Mouse (Mus musculus) frontal cortex, postnatal 10 days (tissue): ENCODE data around the gene Tlr3.

Source experiments
- DNase-seq, 2 experiments: peaks; one replicate each; pipeline ENCODE4 v3.0.0; 2022; ENCODE audit warnings: low spot score in 2 of 2, mixed read lengths in 1 of 2

Gene Tlr3

GRCm38 (mm10) chr8:45410882-45411281 lies at the start of gene Tlr3:
TSS of gene Tlr3 (minus strand) at chr8:45411080.
- DNase-seq = no peak

- DNase-seq = no peak
Measured at GRCm38 (mm10) chr8:45457874-45458273, 47.0 kb upstream of the Tlr3 start.

- peak; percentile 40 to 53 for DNase-seq
Measured at GRCm38 (mm10) chr8:45454426-45454825, 43.5 kb upstream of the Tlr3 start.

GRCm38 (mm10) chr8:45452115-45452514 lies 41.2 kb upstream of the Tlr3 start:
- no peak for DNase-seq

GRCm38 (mm10) chr8:45448842-45449241 lies 38.0 kb upstream of the Tlr3 start:
- DNase-seq = no peak

- no peak for DNase-seq
Measured at GRCm38 (mm10) chr8:45448257-45448656, 37.4 kb upstream of the Tlr3 start.

GRCm38 (mm10) chr8:45438899-45439535 lies 28.1 kb upstream of the Tlr3 start:
- no peak for DNase-seq

GRCm38 (mm10) chr8:45420151-45420550 lies 9.3 kb upstream of the Tlr3 start:
- DNase-seq = no peak

GRCm38 (mm10) chr8:45414965-45415364 lies 4.1 kb upstream of the Tlr3 start:
- DNase-seq = no peak

GRCm38 (mm10) chr8:45410146-45410880 lies 567 bp downstream of the Tlr3 start:
- peak; percentile 14 to 36 for DNase-seq

GRCm38 (mm10) chr8:45409702-45410101 lies 1.2 kb downstream of the Tlr3 start:
- DNase-seq = no peak

GRCm38 (mm10) chr8:45383250-45383649 lies 27.6 kb downstream of the Tlr3 start:
- no peak for DNase-seq

GRCm38 (mm10) chr8:45381963-45382347 lies 28.9 kb downstream of the Tlr3 start, which contains the start of gene Fam149a:
TSS of gene Fam149a (minus strand) at chr8:45382291.
- DNase-seq = no peak

GRCm38 (mm10) chr8:45381075-45381962 lies 29.6 kb downstream of the Tlr3 start:
- no peak for DNase-seq

GRCm38 (mm10) chr8:45380598-45380997 lies 30.3 kb downstream of the Tlr3 start:
- DNase-seq = no peak

GRCm38 (mm10) chr8:45374071-45374470 lies 36.8 kb downstream of the Tlr3 start:
- no peak for DNase-seq

GRCm38 (mm10) chr8:45367154-45367553 lies 43.7 kb downstream of the Tlr3 start:
- DNase-seq = no peak

GRCm38 (mm10) chr8:45363220-45363619 lies 47.7 kb downstream of the Tlr3 start:
- DNase-seq = no peak

GRCm38 (mm10) chr8:45362323-45362722 lies 48.6 kb downstream of the Tlr3 start:
- no peak for DNase-seq

- no peak for DNase-seq
Measured at GRCm38 (mm10) chr8:45359091-45359605, 51.7 kb downstream of the Tlr3 start.

- peak in 1 of 2 experiments; percentile 32 for DNase-seq
Measured at GRCm38 (mm10) chr8:45358132-45358918, 52.6 kb downstream of the Tlr3 start.
